Mouse (Mus musculus) midbrain, embryonic 16.5 days (tissue): ENCODE measurements around the gene Thap3. TPM values are rescaled to one million over a fixed set of nuclear protein-coding genes. Genes with fewer than 3 reads are reported as not detected.

Experiments
- ATAC-seq: fragments of 200-750 bp; cut with Nextera tagmentation; 2 replicates; pipeline ENCODE4 v1.8.0; 2017; ENCODE audit warnings: moderate TSS enrichment
- H3K27ac ChIP-seq: fragments of 300-500 bp; sonication (generic); 2 replicates; pipeline ENCODE4 v1.5.1; 2014; ENCODE audit warnings: mild to moderate bottlenecking, low read length, mixed read lengths
- H3K27me3 ChIP-seq: fragments of 300-500 bp; sonication (generic); 2 replicates; pipeline ENCODE4 v1.6.1; 2014; ENCODE audit warnings: low read depth, low read length, mixed read lengths; ENCODE audit not compliant: control insufficient read depth, insufficient read depth
- H3K36me3 ChIP-seq: fragments of 300-500 bp; sonication (generic); 2 replicates; pipeline ENCODE4 v1.6.1; 2014; ENCODE audit warnings: mild to moderate bottlenecking, low read length, moderate library complexity, mixed read lengths; ENCODE audit not compliant: control insufficient read depth, insufficient read depth
- H3K4me1 ChIP-seq: fragments of 300-500 bp; sonication (generic); 2 replicates; pipeline ENCODE4 v1.6.1; 2014; ENCODE audit warnings: mild to moderate bottlenecking, low read length, mixed read lengths; ENCODE audit not compliant: control insufficient read depth, insufficient read depth
- H3K4me2 ChIP-seq: fragments of 300-500 bp; sonication (generic); 2 replicates; pipeline ENCODE4 v1.6.1; 2014; ENCODE audit warnings: mild to moderate bottlenecking, low read length, mixed read lengths
- H3K4me3 ChIP-seq: fragments of 300-500 bp; sonication (generic); 2 replicates; pipeline ENCODE4 v1.5.1; 2014; ENCODE audit warnings: low read depth, mild to moderate bottlenecking, low read length, moderate library complexity, mixed read lengths
- H3K9ac ChIP-seq: fragments of 300-500 bp; sonication (generic); 2 replicates; pipeline ENCODE4 v1.6.1; 2014; ENCODE audit warnings: low read depth, low read length, mixed read lengths
- H3K9me3 ChIP-seq: fragments of 300-500 bp; sonication (generic); replicated peaks from 2 replicates; pipeline ENCODE4 v1.6.1; 2014; ENCODE audit warnings: mild to moderate bottlenecking, low read length, mixed read lengths; ENCODE audit not compliant: control insufficient read depth, poor library complexity, severe bottlenecking
- WGBS: fragments of 180-500 bp; shearing (Covaris S2); extraction: QIAGEN DNeasy Blood & Tissue Kit; methylation state at CpG from one replicate; pipeline ENCODE4 v1.1.7; 2014; 5-methylcytosine and 5-hydroxymethylcytosine counted together
- polyA plus RNA-seq: library from polyadenylated mRNA; unstranded; fragments of >200 nt; fragmentation: Nextera tagmentation; extraction: Ambion mirVana; gene quantifications from 2 replicates; pipeline ENCODE4 v1.2.1, GENCODE M21; 2015

Gene Thap3
- polyA plus RNA-seq, 1 experiment from 2014 or later = 30.9 TPM

- Histone ChIP-seq H3K4me2 (no peak overlapping the region), H3K36me3 (no peaks in the 10 kb centered on the region), H3K27me3 (peaks cover 13% of the 10 kb centered on the region), H3K27ac (no peak overlapping the region), H3K9me3 (no peaks in the 10 kb centered on the region), H3K4me3 (no peak overlapping the region), H3K9ac (no peak overlapping the region), H3K4me1 (peaks cover 21% of the 10 kb centered on the region)
- WGBS = 84% methylated on average over 6 of the region's 6 CpGs
- ATAC-seq = no peak
Measured at GRCm38 (mm10) chr4:152006137-152006536, 17.3 kb upstream of the Thap3 start.

GRCm38 (mm10) chr4:152002063-152002462 lies 13.3 kb upstream of the Thap3 start:
- H3K4me2 ChIP-seq = no peak overlapping the region
- H3K4me1 ChIP-seq = peaks cover 5% of the 10 kb centered on the region
- no peak for ATAC-seq
- 95% methylated on average over 3 of the region's 3 CpGs for WGBS
- no peaks in the 10 kb centered on the region for H3K9me3 ChIP-seq
- H3K4me3 ChIP-seq = no peak overlapping the region
- no peaks in the 10 kb centered on the region for H3K36me3 ChIP-seq
- H3K9ac ChIP-seq = no peak overlapping the region
- no peak overlapping the region for H3K27ac ChIP-seq
- peaks cover 5% of the 10 kb centered on the region for H3K27me3 ChIP-seq

GRCm38 (mm10) chr4:152001335-152001734 lies 12.5 kb upstream of the Thap3 start:
- Histone ChIP-seq H3K27me3 (no peaks in the 10 kb centered on the region), H3K4me2 (no peak overlapping the region), H3K9me3 (no peaks in the 10 kb centered on the region), H3K4me1 (peaks cover 7% of the 10 kb centered on the region), H3K36me3 (no peaks in the 10 kb centered on the region), H3K9ac (no peak overlapping the region), H3K27ac (no peak overlapping the region), H3K4me3 (no peak overlapping the region)
- ATAC-seq = no peak
- WGBS = 60% methylated on average over 4 of the region's 4 CpGs

GRCm38 (mm10) chr4:152000906-152001305 lies 12.1 kb upstream of the Thap3 start:
- Histone ChIP-seq H3K27ac (no peak overlapping the region), H3K9ac (no peak overlapping the region), H3K4me3 (no peak overlapping the region), H3K4me1 (peaks cover 7% of the 10 kb centered on the region), H3K4me2 (no peak overlapping the region), H3K9me3 (no peaks in the 10 kb centered on the region), H3K36me3 (no peaks in the 10 kb centered on the region), H3K27me3 (no peaks in the 10 kb centered on the region)
- no peak for ATAC-seq
- 50% methylated on average over 4 of the region's 4 CpGs for WGBS

GRCm38 (mm10) chr4:151999481-151999880 lies 10.7 kb upstream of the Thap3 start:
- H3K4me3 ChIP-seq = no peak overlapping the region
- no peak overlapping the region for H3K27ac ChIP-seq
- H3K9me3 ChIP-seq = no peaks in the 10 kb centered on the region
- ATAC-seq = no peak
- WGBS = 64% methylated on average over 3 of the region's 3 CpGs
- no peak overlapping the region for H3K4me2 ChIP-seq
- peaks cover 8% of the 10 kb centered on the region for H3K4me1 ChIP-seq
- H3K27me3 ChIP-seq = no peaks in the 10 kb centered on the region
- H3K36me3 ChIP-seq = no peaks in the 10 kb centered on the region
- no peak overlapping the region for H3K9ac ChIP-seq

- 0 out of 2 replicates have a peak overlapping the region, but pooled peaks have one; percentile 99 for H3K4me3 ChIP-seq
- no peaks in the 10 kb centered on the region for H3K27me3 ChIP-seq
- H3K4me2 ChIP-seq = no peak overlapping the region
- no peaks in the 10 kb centered on the region for H3K9me3 ChIP-seq
- H3K9ac ChIP-seq = no peak overlapping the region
- H3K4me1 ChIP-seq = peaks cover 17% of the 10 kb centered on the region
- no peak overlapping the region for H3K27ac ChIP-seq
- no peak for ATAC-seq
- no peaks in the 10 kb centered on the region for H3K36me3 ChIP-seq
- WGBS = 86% methylated on average over 3 of the region's 3 CpGs
Measured at GRCm38 (mm10) chr4:151997701-151998100, 8.9 kb upstream of the Thap3 start.

- H3K27ac ChIP-seq = peak overlapping the region; percentile 87
Measured at GRCm38 (mm10) chr4:151996951-151997222, 8.1 kb upstream of the Thap3 start.

GRCm38 (mm10) chr4:151996173-151996950 lies 7.6 kb upstream of the Thap3 start, which contains the start of gene Phf13:
TSS of gene Phf13 (minus strand) at chr4:151996258.
- H3K9me3 ChIP-seq = no peaks in the 10 kb centered on the region
- under 1% methylated on average over 80 of the region's 94 CpGs for WGBS
- no peaks in the 10 kb centered on the region for H3K27me3 ChIP-seq
- peak within 1 kb of the TSS; percentile 99 for H3K4me3 ChIP-seq
- ATAC-seq = peak; percentile 97
- peaks cover 10% of the 10 kb centered on the region for H3K36me3 ChIP-seq
- peak within 1 kb of the TSS; percentile 92 for H3K4me2 ChIP-seq
- peak within 1 kb of the TSS; percentile 92 for H3K9ac ChIP-seq
- H3K4me1 ChIP-seq = peaks cover 17% of the 10 kb centered on the region
- peak within 1 kb of the TSS; percentile 87 for H3K27ac ChIP-seq

More at GRCm38 (mm10) chr4:151996951-151997222, 8.1 kb upstream of the Thap3 start:
- Histone ChIP-seq H3K9me3 (no peaks in the 10 kb centered on the region), H3K4me1 (peaks cover 17% of the 10 kb centered on the region), H3K27me3 (no peaks in the 10 kb centered on the region), H3K9ac (peak overlapping the region; percentile 77), H3K36me3 (peaks cover 5% of the 10 kb centered on the region; the same call in 1 of the 2 replicates), H3K4me3 (peak overlapping the region; percentile 99), H3K4me2 (peak overlapping the region; percentile 79)
- WGBS = 4% methylated on average over 13 of the region's 13 CpGs
- ATAC-seq = no peak; the same call in 1 of the 2 replicates

GRCm38 (mm10) chr4:151995371-151996172 lies 6.8 kb upstream of the Thap3 start:
- Histone ChIP-seq H3K27me3 (no peaks in the 10 kb centered on the region), H3K27ac (peak overlapping the region; percentile 55), H3K36me3 (peaks cover 15% of the 10 kb centered on the region), H3K4me2 (peak overlapping the region; percentile 92), H3K9ac (peak overlapping the region; percentile 92), H3K4me1 (peaks cover 17% of the 10 kb centered on the region), H3K4me3 (peak overlapping the region; percentile 99), H3K9me3 (no peaks in the 10 kb centered on the region)
- peak; percentile 70; the same call in 1 of the 2 replicates for ATAC-seq
- 0% methylated on average over 25 of the region's 111 CpGs for WGBS
